Mouse (Mus musculus) erythroblast, embryonic 14.5 days (primary cell): ENCODE data around the gene Pcca. TPM values are rescaled to one million over a fixed set of nuclear protein-coding genes. Genes with fewer than 3 reads are reported as not detected.

Experiments used
- H3K27me3 ChIP-seq: 2 replicates; pipeline ENCODE4 v1.6.1; 2012; ENCODE audit warnings: inconsistent platforms; ENCODE audit not compliant: control insufficient read depth
- H3K36me3 ChIP-seq: 2 replicates; pipeline ENCODE4 v1.6.1; 2012; ENCODE audit warnings: mild to moderate bottlenecking, inconsistent platforms; ENCODE audit not compliant: control insufficient read depth
- H3K4me1 ChIP-seq: 2 replicates; pipeline ENCODE4 v1.6.1; 2012; ENCODE audit warnings: inconsistent platforms; ENCODE audit not compliant: control insufficient read depth
- H3K4me3 ChIP-seq: replicated peaks from 2 replicates; pipeline ENCODE3; 2012; ENCODE audit warnings: moderate library complexity, mild to moderate bottlenecking, inconsistent platforms
- H3K9me3 ChIP-seq: 2 replicates; pipeline ENCODE4 v1.6.1; 2012; ENCODE audit warnings: low read length, inconsistent platforms, mixed read lengths; ENCODE audit not compliant: control insufficient read depth
- GATA1 ChIP-seq: IDR thresholded peaks from 2 replicates; pipeline ENCODE4 v1.6.1; 2012; ENCODE audit warnings: low read length, inconsistent platforms, mixed read lengths
- TAL1 ChIP-seq: IDR thresholded peaks from 3 replicates; pipeline ENCODE4 v1.6.1; 2012; ENCODE audit warnings: low read length, inconsistent platforms, mixed read lengths
- polyA plus RNA-seq: library from polyadenylated mRNA; stranded (reverse); fragments of >175 nt; gene quantifications from 2 replicates; pipeline ENCODE4 v1.2.3, GENCODE M21; 2012

Pcca gene
- polyA plus RNA-seq, 1 experiment = 0.07 TPM

GRCm38 (mm10) chr14:122586942-122587341, 52.8 kb downstream of the Pcca start:
- TF ChIP-seq TAL1 = no peak
- TF ChIP-seq GATA1 = no peak
- Histone ChIP-seq H3K27me3 (no peaks in the 10 kb centered on the region), H3K36me3 (no peaks in the 10 kb centered on the region), H3K4me3 (no peak overlapping the region), H3K9me3 (no peaks in the 10 kb centered on the region), H3K4me1 (no peaks in the 10 kb centered on the region)

- Histone ChIP-seq H3K9me3 (no peaks in the 10 kb centered on the region), H3K4me3 (no peak overlapping the region), H3K36me3 (no peaks in the 10 kb centered on the region), H3K27me3 (no peaks in the 10 kb centered on the region), H3K4me1 (no peaks in the 10 kb centered on the region)
- TF ChIP-seq TAL1 (no peak), GATA1 (no peak)
Observed at GRCm38 (mm10) chr14:122597534-122597933, 63.4 kb downstream of the Pcca start.

GRCm38 (mm10) chr14:122598802-122599201, 64.7 kb downstream of the Pcca start:
- Histone ChIP-seq H3K4me1 (no peaks in the 10 kb centered on the region), H3K27me3 (no peaks in the 10 kb centered on the region), H3K9me3 (no peaks in the 10 kb centered on the region), H3K36me3 (no peaks in the 10 kb centered on the region), H3K4me3 (no peak overlapping the region)
- TF ChIP-seq GATA1 (no peak), TAL1 (no peak)

GRCm38 (mm10) chr14:122599839-122600238, 65.7 kb downstream of the Pcca start:
- no peaks in the 10 kb centered on the region for H3K36me3 ChIP-seq
- no peak for TF ChIP-seq GATA1
- no peak for TF ChIP-seq TAL1
- H3K4me1 ChIP-seq = no peaks in the 10 kb centered on the region
- H3K27me3 ChIP-seq = no peaks in the 10 kb centered on the region
- no peaks in the 10 kb centered on the region for H3K9me3 ChIP-seq
- H3K4me3 ChIP-seq = no peak overlapping the region

DNA sequence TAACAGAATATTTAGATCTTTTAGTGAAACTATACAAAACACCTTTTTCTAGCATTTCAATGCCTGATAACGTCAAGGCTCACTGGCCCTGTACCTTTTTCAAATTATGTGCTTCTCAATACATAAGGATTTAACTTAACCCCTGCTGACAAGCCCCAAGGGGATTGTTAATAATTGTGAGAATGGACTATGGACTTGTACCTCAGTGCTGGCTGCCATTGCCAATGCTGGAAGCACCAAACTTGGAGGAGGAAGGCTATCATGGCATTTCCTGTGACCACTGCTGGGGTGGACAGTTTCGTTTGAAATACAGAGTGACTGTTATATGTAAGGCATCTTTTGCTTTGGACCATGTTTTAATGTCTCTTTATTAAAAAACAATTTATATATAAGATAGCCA, 68.6 kb downstream of the Pcca start:
- Histone ChIP-seq H3K9me3 (no peaks in the 10 kb centered on the region), H3K4me1 (no peaks in the 10 kb centered on the region)

GRCm38 (mm10) chr14:122606499-122606898, 72.4 kb downstream of the Pcca start:
- Histone ChIP-seq H3K4me3 (no peak overlapping the region), H3K9me3 (no peaks in the 10 kb centered on the region), H3K27me3 (no peaks in the 10 kb centered on the region), H3K36me3 (no peaks in the 10 kb centered on the region), H3K4me1 (peaks cover 4% of the 10 kb centered on the region)
- TF ChIP-seq GATA1 (no peak), TAL1 (no peak)

More for the DNA sequence above, 68.6 kb downstream of the Pcca start:
- Histone ChIP-seq H3K27me3 (no peaks in the 10 kb centered on the region), H3K36me3 (no peaks in the 10 kb centered on the region), H3K4me3 (no peak overlapping the region)
- TF ChIP-seq TAL1 (no peak), GATA1 (no peak)

GRCm38 (mm10) chr14:122607456-122607855, 73.3 kb downstream of the Pcca start:
- Histone ChIP-seq H3K9me3 (no peaks in the 10 kb centered on the region), H3K4me1 (peaks cover 10% of the 10 kb centered on the region), H3K27me3 (no peaks in the 10 kb centered on the region), H3K4me3 (no peak overlapping the region), H3K36me3 (no peaks in the 10 kb centered on the region)
- TF ChIP-seq GATA1 = no peak
- no peak for TF ChIP-seq TAL1

DNA sequence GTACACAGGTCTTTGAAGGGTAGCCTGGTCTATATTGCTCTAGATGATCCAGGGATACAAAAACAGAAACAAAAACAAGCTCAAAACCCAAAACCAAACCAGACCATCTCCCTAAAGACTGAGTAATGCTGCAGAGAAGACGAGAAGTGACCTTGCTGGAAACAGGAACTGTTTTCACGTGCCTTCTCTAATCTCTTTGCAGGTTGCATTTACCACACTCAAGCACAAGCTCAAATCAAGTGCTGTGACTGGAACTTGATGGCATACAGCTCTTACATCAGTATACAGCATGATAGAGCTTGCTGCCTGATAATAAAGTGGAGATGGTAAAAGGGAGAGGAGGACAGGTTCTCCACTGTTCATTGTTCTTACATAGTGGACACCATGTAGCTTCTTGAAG, 74.2 kb downstream of the Pcca start:
- H3K9me3 ChIP-seq = no peaks in the 10 kb centered on the region
- H3K4me1 ChIP-seq = peaks cover 10% of the 10 kb centered on the region
- no peak overlapping the region for H3K4me3 ChIP-seq
- no peak for TF ChIP-seq TAL1
- no peak for TF ChIP-seq GATA1
- no peaks in the 10 kb centered on the region for H3K36me3 ChIP-seq
- H3K27me3 ChIP-seq = no peaks in the 10 kb centered on the region

- Histone ChIP-seq H3K36me3 (no peaks in the 10 kb centered on the region), H3K4me1 (peaks cover 10% of the 10 kb centered on the region), H3K9me3 (no peaks in the 10 kb centered on the region), H3K4me3 (no peak overlapping the region), H3K27me3 (no peaks in the 10 kb centered on the region)
- TF ChIP-seq GATA1 = no peak
- no peak for TF ChIP-seq TAL1
Observed at GRCm38 (mm10) chr14:122611035-122611434, 76.9 kb downstream of the Pcca start.

GRCm38 (mm10) chr14:122612317-122612716, 78.2 kb downstream of the Pcca start:
- H3K4me3 ChIP-seq = no peak overlapping the region
- TF ChIP-seq TAL1 (no peak), GATA1 (no peak)
- peaks cover 10% of the 10 kb centered on the region for H3K4me1 ChIP-seq
- no peaks in the 10 kb centered on the region for H3K9me3 ChIP-seq
- no peaks in the 10 kb centered on the region for H3K36me3 ChIP-seq
- no peaks in the 10 kb centered on the region for H3K27me3 ChIP-seq
